Mouse (Mus musculus): ENCODE measurements around the gene Ccdc9.
A peak's percentile ranks its signal among the peaks of the same experiment; 100 is the strongest.

DNA sequence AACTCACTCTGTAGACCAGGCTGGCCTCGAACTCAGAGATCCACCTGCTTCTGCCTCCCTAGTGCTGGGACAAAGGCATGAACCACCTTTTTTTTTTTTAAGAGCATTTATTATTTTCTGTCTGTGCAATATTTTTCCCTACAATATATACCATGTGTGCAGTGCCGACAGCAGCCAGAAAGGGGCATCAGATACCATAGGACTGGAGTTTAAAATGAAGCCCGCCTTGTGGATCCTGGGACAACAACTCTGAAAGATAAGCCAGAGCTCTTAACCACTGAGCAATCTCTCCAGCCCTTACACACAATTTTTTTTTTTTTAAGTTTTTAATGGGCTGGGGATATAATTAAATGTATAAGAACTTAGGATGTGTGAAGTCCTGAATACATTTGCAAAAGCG, 7.8 kb upstream of the Ccdc9 start:
- TF ChIP-seq CTCF (IDR thresholded peaks at IDR 0.05; ENCODE audit: low read depth, low read length), result peak; percentile 6; the same call in 1 of the 2 replicates
- no peak for TF ChIP-seq POLR2A (IDR thresholded peaks at IDR 0.05; ENCODE audit: extremely low read depth, insufficient read depth, low read length)

All from liver, adult 2 months (tissue).